Mouse (Mus musculus): ENCODE results near the gene Ifitm1.
A peak's percentile ranks its signal among the peaks of the same experiment; 100 is the strongest.
"Not testable (repeated sequence)": the region's sequence is repeated elsewhere in the genome, so short reads cannot be mapped to it uniquely, and the experiment has no call there.

Gene Ifitm1

DNA sequence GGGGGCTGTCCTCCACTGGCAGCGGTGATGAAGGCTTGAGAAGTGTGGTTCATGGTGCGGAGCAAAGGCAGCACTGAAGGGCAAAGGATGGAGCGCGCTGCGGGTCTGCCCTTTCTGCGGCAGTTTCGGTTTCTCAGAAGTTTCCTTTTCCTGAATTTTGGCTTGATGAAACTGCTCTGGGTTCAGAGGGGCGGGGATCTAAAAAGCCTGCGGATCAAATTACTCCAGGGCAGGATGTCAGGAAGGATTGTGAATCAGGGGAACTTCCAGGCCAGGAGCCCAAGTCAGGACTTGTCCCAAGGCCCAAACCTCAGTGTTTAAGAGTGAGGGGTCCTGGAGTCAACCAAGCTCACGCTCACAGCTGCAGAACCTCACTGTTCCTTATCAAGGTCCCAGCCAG, 43.6 kb downstream of the Ifitm1 start, which contains the start of gene Ifitm3:
Gene Ifitm3, minus strand, starts transcription at position 178 of the 400 bp plus-strand sequence.
- DNase-seq (ENCODE audit: low read depth, low spot score) = peak; percentile 86

DNA sequence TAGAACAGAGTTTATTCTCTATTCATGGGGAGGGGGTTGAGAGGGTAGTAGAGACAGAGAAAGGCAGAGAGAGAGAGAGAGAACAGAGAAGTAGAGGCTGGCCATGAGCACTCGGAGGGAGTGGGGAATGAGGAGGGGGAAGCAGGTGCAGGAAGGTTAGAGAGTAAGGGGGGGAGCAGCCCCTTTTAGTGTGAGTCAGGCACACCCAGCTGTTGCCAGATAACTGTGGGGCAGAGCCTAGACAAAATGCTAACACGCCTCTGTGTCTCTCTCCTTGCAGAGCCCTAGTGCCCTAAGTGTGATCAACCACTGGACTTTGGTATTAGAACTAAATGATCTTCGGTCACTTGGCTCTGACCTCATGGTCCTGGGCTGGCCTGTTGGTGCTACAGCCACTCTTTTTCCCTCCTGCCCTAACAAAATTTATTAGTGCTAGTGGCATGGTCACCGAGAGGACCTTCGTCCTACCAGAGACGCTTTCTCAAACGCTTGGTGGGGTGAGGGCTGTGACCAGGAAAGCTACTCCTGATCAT, 44.3 kb downstream of the Ifitm1 start:
- DNase-seq (ENCODE audit: low read depth, low spot score) = no peak

DNA sequence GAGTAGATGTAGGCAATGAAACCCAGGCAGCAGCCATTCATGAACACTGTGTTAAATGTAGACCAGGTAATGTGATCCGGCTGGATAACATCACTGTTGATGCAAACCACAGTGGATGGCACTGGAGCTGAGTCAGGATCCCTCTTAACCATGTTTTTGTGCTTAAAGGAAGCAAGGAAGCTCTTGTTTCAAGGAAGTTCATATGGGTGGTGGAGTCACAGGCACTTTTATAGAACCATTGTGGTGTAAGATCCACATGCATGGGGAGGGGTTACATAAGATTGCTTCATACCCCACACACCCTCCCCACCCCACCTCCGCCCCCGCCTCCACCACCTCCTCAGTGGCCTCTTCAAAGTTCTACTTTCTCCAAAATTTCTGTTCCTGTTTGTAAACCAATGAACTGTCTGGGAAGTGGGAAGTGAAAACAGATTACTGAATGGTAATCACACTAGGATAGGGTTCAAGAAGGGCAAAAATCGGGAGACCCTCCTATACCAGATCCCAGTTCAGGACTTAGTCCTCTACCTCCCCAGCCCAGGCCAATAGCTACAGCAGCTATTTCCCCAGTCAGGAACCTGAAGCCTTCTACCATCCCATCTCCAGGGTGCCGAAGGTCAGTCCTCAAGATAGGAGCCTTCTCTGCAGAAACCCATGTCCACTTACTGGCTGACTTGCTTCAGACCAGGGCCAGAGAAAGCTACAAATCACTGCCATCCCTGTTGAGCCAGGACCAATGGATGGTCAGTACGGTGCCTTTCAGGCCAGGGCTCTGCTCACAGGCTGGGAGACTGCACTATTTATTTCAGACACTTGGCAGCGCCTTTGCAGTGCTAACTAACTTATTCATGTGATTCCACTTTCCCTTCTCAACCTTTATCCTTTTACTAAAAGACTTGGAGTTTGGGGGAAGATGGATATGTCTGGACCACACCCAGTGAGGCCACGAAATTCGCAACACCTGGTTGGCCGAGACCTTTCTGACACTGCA, 50.0 kb downstream of the Ifitm1 start:
- no peak for DNase-seq (ENCODE audit: low read depth, low spot score)

GRCm38 (mm10) chr7:141017824-141018223, 50.8 kb downstream of the Ifitm1 start, which contains the start of gene Ifitm6:
Gene Ifitm6 (minus strand): TSS chr7:141017924.
- not testable (repeated sequence) for DNase-seq (ENCODE audit: low read depth, low spot score)

DNA sequence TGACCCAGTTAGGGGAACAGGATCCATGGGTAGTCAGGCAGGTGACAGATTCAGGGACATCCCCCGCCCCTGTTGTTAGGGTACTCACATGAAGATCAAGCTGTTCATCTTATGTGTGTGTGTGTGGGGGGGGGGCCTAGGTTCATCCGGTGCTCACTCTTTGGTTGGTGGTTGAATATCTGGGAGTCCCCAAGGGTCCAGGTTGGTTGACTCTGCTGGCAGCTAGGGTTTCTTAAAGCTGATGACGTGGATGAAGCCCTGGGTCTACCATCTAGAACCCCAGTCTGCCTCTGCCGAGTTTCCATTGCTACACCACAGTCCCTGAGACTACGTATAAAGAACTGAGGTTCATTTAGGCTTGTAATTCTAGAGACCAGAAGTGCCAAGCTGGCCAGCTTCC, 52.0 kb downstream of the Ifitm1 start:
- DNase-seq (ENCODE audit: low read depth, low spot score) = no peak
